Mouse (Mus musculus) embryonic facial prominence, embryonic 14.5 days (tissue): Measurements from ENCODE around the gene Matn3. TPM values are rescaled to one million over a fixed set of nuclear protein-coding genes. Genes with fewer than 3 reads are reported as not detected.
"Not testable (repeated sequence)": the region's sequence is repeated elsewhere in the genome, so short reads cannot be mapped to it uniquely, and the experiment has no call there.

Source experiments
- ATAC-seq: fragments of 200-750 bp; cut with Nextera tagmentation; 2 replicates; pipeline ENCODE4 v1.8.0; 2017; ENCODE audit warnings: low read depth, moderate number of reproducible peaks, moderate TSS enrichment
- DNase-seq: peaks from one replicate; pipeline ENCODE4 v3.0.0-alpha.2; 2015; ENCODE audit warnings: low spot score
- H3K27ac ChIP-seq: fragments of 300-500 bp; sonication (generic); replicated peaks from 2 replicates; pipeline ENCODE4 v1.5.1; 2014; ENCODE audit warnings: low read depth, mild to moderate bottlenecking, low read length, moderate library complexity
- H3K27me3 ChIP-seq: fragments of 300-500 bp; sonication (generic); replicated peaks from 2 replicates; pipeline ENCODE4 v1.6.1; 2014; ENCODE audit warnings: low read length; ENCODE audit not compliant: control insufficient read depth, insufficient read depth
- H3K36me3 ChIP-seq: fragments of 300-500 bp; sonication (generic); 2 replicates; pipeline ENCODE4 v1.6.1; 2014; ENCODE audit warnings: low read length, mixed read lengths; ENCODE audit not compliant: control insufficient read depth, insufficient read depth
- H3K4me1 ChIP-seq: fragments of 300-500 bp; sonication (generic); 2 replicates; pipeline ENCODE4 v1.6.1; 2014; ENCODE audit warnings: antibody characterized with exemption, low read length; ENCODE audit not compliant: control insufficient read depth, insufficient read depth
- H3K4me2 ChIP-seq: fragments of 300-500 bp; sonication (generic); 2 replicates; pipeline ENCODE4 v1.6.1; 2014; ENCODE audit warnings: low read depth, mild to moderate bottlenecking, low read length, moderate library complexity, mixed read lengths
- H3K4me3 ChIP-seq: fragments of 300-500 bp; sonication (generic); 2 replicates; pipeline ENCODE4 v1.5.1; 2014; ENCODE audit warnings: low read depth, mild to moderate bottlenecking, low read length
- H3K9ac ChIP-seq: fragments of 300-500 bp; sonication (generic); 2 replicates; pipeline ENCODE4 v1.6.1; 2014; ENCODE audit warnings: low read depth, mild to moderate bottlenecking, low read length, moderate library complexity, mixed read lengths
- H3K9me3 ChIP-seq: fragments of 300-500 bp; sonication (generic); 2 replicates; pipeline ENCODE4 v1.6.1; 2016; ENCODE audit warnings: low read length; ENCODE audit not compliant: control insufficient read depth
- WGBS: fragments of 180-500 bp; shearing (Covaris S2); extraction: QIAGEN DNeasy Blood & Tissue Kit; methylation state at CpG from one replicate; pipeline ENCODE4 v1.1.7; 2014; 5-methylcytosine and 5-hydroxymethylcytosine counted together
- polyA plus RNA-seq: library from polyadenylated mRNA; unstranded; fragments of >200 nt; fragmentation: Nextera tagmentation; extraction: Ambion mirVana; gene quantifications from 2 replicates; pipeline ENCODE4 v1.2.1, GENCODE M21; 2014

Gene Matn3
- polyA plus RNA-seq, 1 experiment from 2014 or later, result 11.1 TPM

- 92% methylated on average over 3 of the region's 3 CpGs for WGBS
- H3K4me3 ChIP-seq, result no peak overlapping the region
- no peaks in the 10 kb centered on the region for H3K27me3 ChIP-seq
- H3K36me3 ChIP-seq, result peaks cover 22% of the 10 kb centered on the region
- ATAC-seq (no peak), DNase-seq (no peak)
- no peak overlapping the region for H3K9ac ChIP-seq
- H3K4me1 ChIP-seq, result peaks cover 34% of the 10 kb centered on the region
- no peak overlapping the region for H3K27ac ChIP-seq
- H3K9me3 ChIP-seq, result no peaks in the 10 kb centered on the region
- no peak overlapping the region for H3K4me2 ChIP-seq
Observed at GRCm38 (mm10) chr12:8927652-8928051, 20.1 kb upstream of the Matn3 start.

GRCm38 (mm10) chr12:8928766-8929165 lies 19.0 kb upstream of the Matn3 start:
- Histone ChIP-seq H3K4me1 (peaks cover 32% of the 10 kb centered on the region), H3K9ac (no peak overlapping the region), H3K9me3 (no peaks in the 10 kb centered on the region), H3K4me2 (no peak overlapping the region), H3K27me3 (no peaks in the 10 kb centered on the region), H3K36me3 (peaks cover 33% of the 10 kb centered on the region), H3K4me3 (no peak overlapping the region), H3K27ac (no peak overlapping the region)
- 69% methylated on average over 4 of the region's 4 CpGs for WGBS
- ATAC-seq (no peak), DNase-seq (no peak)

- Histone ChIP-seq H3K27me3 (no peaks in the 10 kb centered on the region), H3K36me3 (peaks cover 45% of the 10 kb centered on the region), H3K4me2 (no peak overlapping the region), H3K4me1 (peaks cover 22% of the 10 kb centered on the region), H3K9ac (no peak overlapping the region), H3K9me3 (no peaks in the 10 kb centered on the region), H3K4me3 (no peak overlapping the region), H3K27ac (no peak overlapping the region)
- ATAC-seq, result no peak
- 78% methylated on average over 4 of the region's 4 CpGs for WGBS
- no peak for DNase-seq
Observed at GRCm38 (mm10) chr12:8931083-8931482, 16.6 kb upstream of the Matn3 start.

- no peaks in the 10 kb centered on the region for H3K27me3 ChIP-seq
- no peaks in the 10 kb centered on the region for H3K9me3 ChIP-seq
- no peak overlapping the region for H3K9ac ChIP-seq
- H3K4me3 ChIP-seq, result no peak overlapping the region
- ATAC-seq (no peak), DNase-seq (no peak)
- peaks cover 3% of the 10 kb centered on the region; the same call in 1 of the 2 replicates for H3K4me1 ChIP-seq
- no peak overlapping the region for H3K4me2 ChIP-seq
- WGBS, result 74% methylated on average over 5 of the region's 5 CpGs
- H3K36me3 ChIP-seq, result peaks cover 77% of the 10 kb centered on the region
- no peak overlapping the region for H3K27ac ChIP-seq
Observed at GRCm38 (mm10) chr12:8935349-8935748, 12.4 kb upstream of the Matn3 start.

GRCm38 (mm10) chr12:8936210-8936609 lies 11.5 kb upstream of the Matn3 start:
- not testable (repeated sequence) for H3K4me3 ChIP-seq, DNase-seq, H3K9ac ChIP-seq, H3K9me3 ChIP-seq, H3K4me2 ChIP-seq, ATAC-seq, H3K27ac ChIP-seq, H3K27me3 ChIP-seq, H3K4me1 ChIP-seq
- 70% methylated on average over 4 of the region's 4 CpGs for WGBS
- peaks cover 77% of the 10 kb centered on the region for H3K36me3 ChIP-seq

- ATAC-seq, result no peak
- Histone ChIP-seq H3K4me3 (no peak overlapping the region), H3K9ac (no peak overlapping the region)
Observed at GRCm38 (mm10) chr12:8939490-8939889, 8.2 kb upstream of the Matn3 start.

GRCm38 (mm10) chr12:8940011-8941005 lies 7.4 kb upstream of the Matn3 start:
- ATAC-seq, result 0 out of 2 replicates have a peak, but pooled peaks have one; percentile 26
- WGBS, result 64% methylated on average over 12 of the region's 12 CpGs
- no peak overlapping the region for H3K27ac ChIP-seq
- no peak overlapping the region for H3K4me2 ChIP-seq
- H3K36me3 ChIP-seq, result peaks cover 42% of the 10 kb centered on the region
- H3K9me3 ChIP-seq, result no peaks in the 10 kb centered on the region
- no peak for DNase-seq
- no peaks in the 10 kb centered on the region for H3K27me3 ChIP-seq
- no peaks in the 10 kb centered on the region for H3K4me1 ChIP-seq
- no peak overlapping the region for H3K9ac ChIP-seq
- H3K4me3 ChIP-seq, result no peak overlapping the region

More at GRCm38 (mm10) chr12:8939490-8939889, 8.2 kb upstream of the Matn3 start:
- no peaks in the 10 kb centered on the region for H3K9me3 ChIP-seq
- no peaks in the 10 kb centered on the region for H3K27me3 ChIP-seq
- H3K27ac ChIP-seq, result no peak overlapping the region
- WGBS, result 90% methylated on average over 4 of the region's 4 CpGs
- H3K4me2 ChIP-seq, result no peak overlapping the region
- no peaks in the 10 kb centered on the region for H3K4me1 ChIP-seq
- peaks cover 50% of the 10 kb centered on the region for H3K36me3 ChIP-seq
- DNase-seq, result no peak

GRCm38 (mm10) chr12:8941131-8941615 lies 6.6 kb upstream of the Matn3 start:
- no peak overlapping the region for H3K4me2 ChIP-seq
- ATAC-seq (no peak), DNase-seq (no peak)
- no peak overlapping the region for H3K27ac ChIP-seq
- H3K36me3 ChIP-seq, result peaks cover 33% of the 10 kb centered on the region
- 55% methylated on average over 4 of the region's 4 CpGs for WGBS
- no peaks in the 10 kb centered on the region for H3K9me3 ChIP-seq
- H3K4me1 ChIP-seq, result no peaks in the 10 kb centered on the region
- no peaks in the 10 kb centered on the region for H3K27me3 ChIP-seq
- no peak overlapping the region for H3K4me3 ChIP-seq
- no peak overlapping the region for H3K9ac ChIP-seq
